Comparison of ENCODE assay signal across 8 mouse cellular contexts in genomic region chr1:119053872-119054354, GRCm38 (mm10). TPM values are rescaled to one million over a fixed set of nuclear protein-coding genes. Genes with fewer than 3 reads are reported as not detected.
A peak's percentile ranks its signal among the peaks of the same experiment; 100 is the strongest.
DNase-seq lines count a peak whose midpoint lies in the region; ATAC-seq lines count a peak whose summit lies in the region.

No protein-coding gene starts in this region.

- 0% methylated on average over 25 of the region's 25 CpGs for WGBS in heart, embryonic 11.5 days (ENCODE audit: insufficient replicate concordance)
- under 1% methylated on average over 25 of the region's 25 CpGs for WGBS in limb, embryonic 12.5 days
- WGBS in neural tube, embryonic 12.5 days: under 1% methylated on average over 25 of the region's 25 CpGs

- H3K9ac ChIP-seq in heart, embryonic 11.5 days (ENCODE audit: low read depth, low read length): peak overlapping the region; percentile 47
- H3K9ac ChIP-seq in limb, embryonic 12.5 days (replicated peaks): peak overlapping the region; percentile 89
- H3K9ac ChIP-seq in neural tube, embryonic 12.5 days: peak overlapping the region; percentile 47

- peak overlapping the region; percentile 92 for H3K4me2 ChIP-seq in heart, embryonic 11.5 days
- peak overlapping the region; percentile 71 for H3K4me2 ChIP-seq in limb, embryonic 12.5 days
- peak overlapping the region; percentile 71 for H3K4me2 ChIP-seq in neural tube, embryonic 12.5 days (replicated peaks)

- H3K4me1 ChIP-seq in heart, embryonic 11.5 days (ENCODE audit: control insufficient read depth, insufficient read depth, low read length): peaks cover 15% of the 10 kb centered on the region
- peaks cover 53% of the 10 kb centered on the region for H3K4me1 ChIP-seq in limb, embryonic 12.5 days (replicated peaks)
- peaks cover 41% of the 10 kb centered on the region for H3K4me1 ChIP-seq in neural tube, embryonic 12.5 days

- H3K36me3 ChIP-seq in heart, embryonic 11.5 days (ENCODE audit: control insufficient read depth, insufficient read depth, low read length): no peaks in the 10 kb centered on the region
- H3K36me3 ChIP-seq in limb, embryonic 12.5 days: no peaks in the 10 kb centered on the region
- H3K36me3 ChIP-seq in neural tube, embryonic 12.5 days: no peaks in the 10 kb centered on the region

- peak; percentile 31 for DNase-seq in adrenal gland, postnatal 14 days
- DNase-seq in adrenal gland, adult 8-10 months: no peak
- peak; percentile 49 to 50 for DNase-seq in right cerebral cortex, postnatal 10 days (ENCODE audit: low spot score in 2 of 2)
- DNase-seq in right cerebral cortex, postnatal 36 days (ENCODE audit: low spot score in 2 of 2): no peak
- no peak for DNase-seq in B cell, adult 2 months

- H3K27ac ChIP-seq in heart, embryonic 11.5 days (ENCODE audit: low read depth, low read length): no peak overlapping the region
- H3K27ac ChIP-seq in limb, embryonic 12.5 days: peak overlapping the region; percentile 99
- H3K27ac ChIP-seq in neural tube, embryonic 12.5 days: no peak overlapping the region

- H3K27me3 ChIP-seq in heart, embryonic 11.5 days (ENCODE audit: control insufficient read depth, insufficient read depth, low read length): peaks cover 24% of the 10 kb centered on the region
- 0 out of 2 replicates have a peak, but pooled peaks cover 3% of the 10 kb centered on the region for H3K27me3 ChIP-seq in limb, embryonic 12.5 days
- no peaks in the 10 kb centered on the region; the same call in 1 of the 2 replicates for H3K27me3 ChIP-seq in neural tube, embryonic 12.5 days (replicated peaks)

- ATAC-seq in heart, embryonic 11.5 days (replicated peaks; ENCODE audit: insufficient number of reproducible peaks, low FRiP score, low TSS enrichment): peak; percentile 19; the same call in 1 of the 2 replicates
- ATAC-seq in limb, embryonic 12.5 days (ENCODE audit: insufficient number of reproducible peaks, insufficient read depth, low FRiP score, low TSS enrichment, low read depth): peak; percentile 29; the same call in 1 of the 2 replicates
- ATAC-seq in neural tube, embryonic 12.5 days (ENCODE audit: low FRiP score, low read depth): peak; percentile 59

- H3K4me3 ChIP-seq in heart, embryonic 11.5 days (ENCODE audit: low read depth, low read length): peak overlapping the region; percentile 55
- H3K4me3 ChIP-seq in limb, embryonic 12.5 days (replicated peaks): peak overlapping the region; percentile 72
- H3K4me3 ChIP-seq in neural tube, embryonic 12.5 days: peak overlapping the region; percentile 56

- no peaks in the 10 kb centered on the region for H3K9me3 ChIP-seq in heart, embryonic 11.5 days (replicated peaks; ENCODE audit: control insufficient read depth, low read length)
- no peaks in the 10 kb centered on the region for H3K9me3 ChIP-seq in limb, embryonic 12.5 days
- no peaks in the 10 kb centered on the region for H3K9me3 ChIP-seq in neural tube, embryonic 12.5 days

RNA-seq across cellular contexts. Expression of gene Gli2, which starts 0.5 kb away (rescaled TPM):
- 1.5 and 2.3 TPM in 2 replicates for total RNA-seq in adrenal gland, postnatal 14 days (2021)
- 1 to 10 TPM in 3 of 4 experiments, under 1 TPM in 1; 0.91 to 1.9 (median 1.3) TPM for total RNA-seq in adrenal gland, adult 8-10 months (2022)
- polyA plus RNA-seq in heart, embryonic 11.5 days (2014; fragmentation: Nextera tagmentation; extraction: Ambion mirVana): 3.3 and 4.1 TPM in 2 replicates
- 14.2 and 18.2 TPM in 2 replicates for polyA plus RNA-seq in limb, embryonic 12.5 days (2016; fragmentation: Nextera tagmentation; extraction: Ambion mirVana)
- 5.6 and 6.6 TPM in 2 replicates for polyA plus RNA-seq in neural tube, embryonic 12.5 days (2016; fragmentation: Nextera tagmentation; extraction: Ambion mirVana)

Comparison
In these comparisons a context has a peak if more than half of its experiments do, and no peak if none do; other contexts are left out.
1. DNase-seq: peak in adrenal gland, postnatal 14 days (single experiment) and right cerebral cortex, postnatal 10 days (2 of 2); none in adrenal gland, adult 8-10 months (single experiment), right cerebral cortex, postnatal 36 days (0 of 2) and B cell, adult 2 months (0 of 2).
2. Peak in every context shown above with its lines, with median percentiles within 50 percentile points of each other: ATAC-seq, H3K4me2 ChIP-seq, H3K4me3 ChIP-seq and H3K9ac ChIP-seq.